Mouse (Mus musculus) lung, postnatal 14 days (tissue): ENCODE data around the gene Kif26a.

Experiments used
- DNase-seq: peaks from one replicate; pipeline ENCODE4 v3.0.0; 2021

Kif26a gene

DNA sequence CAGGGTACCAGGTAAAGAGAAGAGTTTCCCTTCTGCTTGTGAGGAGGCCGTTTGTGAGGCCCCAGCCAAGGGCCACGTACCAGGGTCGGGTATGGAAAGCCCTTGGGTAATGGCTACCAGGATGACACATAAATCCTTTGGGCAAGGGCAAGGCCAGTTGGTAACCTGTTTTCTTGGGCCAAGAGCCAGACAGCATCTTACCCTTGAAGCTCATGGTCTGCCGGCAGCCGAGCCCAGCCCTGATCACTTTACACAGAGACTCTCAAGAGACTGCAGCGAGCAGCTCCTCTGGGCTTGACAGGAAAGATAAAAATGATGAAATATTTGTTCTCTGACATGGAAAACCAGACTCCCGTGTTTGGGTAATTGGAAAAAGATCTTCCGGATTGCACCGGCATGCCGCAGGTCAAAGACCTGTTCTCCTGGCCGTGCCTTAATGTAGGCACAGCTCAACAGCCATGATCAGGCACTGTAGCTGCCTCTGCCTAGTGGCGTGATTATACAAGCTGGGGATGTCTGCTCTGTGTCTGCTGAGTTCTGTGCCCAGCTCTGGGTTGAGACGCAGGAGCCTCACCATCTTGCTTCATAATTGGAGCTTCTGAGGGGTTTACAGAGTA is 77.8 kb downstream of the Kif26a start:
- no peak for DNase-seq

DNA sequence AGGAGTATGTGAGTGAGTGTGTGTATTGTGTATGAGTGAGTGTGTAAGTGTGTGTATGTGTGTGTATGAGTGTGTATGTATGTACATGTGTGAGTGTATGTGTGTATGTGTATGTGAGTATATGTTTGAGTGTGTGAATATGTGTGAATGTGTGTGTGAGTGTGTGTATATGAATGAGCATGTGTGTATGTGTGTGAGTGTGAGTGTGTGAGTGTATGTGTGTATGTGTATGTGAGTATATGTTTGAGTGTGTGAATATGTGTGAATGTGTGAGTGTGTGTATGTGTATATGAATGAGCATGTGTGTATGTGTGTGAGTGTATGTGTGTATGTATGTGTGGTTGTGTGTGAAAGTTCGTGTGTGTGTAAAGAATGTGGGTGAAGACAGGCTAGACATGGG is 80.2 kb downstream of the Kif26a start:
- DNase-seq, result no peak

DNA sequence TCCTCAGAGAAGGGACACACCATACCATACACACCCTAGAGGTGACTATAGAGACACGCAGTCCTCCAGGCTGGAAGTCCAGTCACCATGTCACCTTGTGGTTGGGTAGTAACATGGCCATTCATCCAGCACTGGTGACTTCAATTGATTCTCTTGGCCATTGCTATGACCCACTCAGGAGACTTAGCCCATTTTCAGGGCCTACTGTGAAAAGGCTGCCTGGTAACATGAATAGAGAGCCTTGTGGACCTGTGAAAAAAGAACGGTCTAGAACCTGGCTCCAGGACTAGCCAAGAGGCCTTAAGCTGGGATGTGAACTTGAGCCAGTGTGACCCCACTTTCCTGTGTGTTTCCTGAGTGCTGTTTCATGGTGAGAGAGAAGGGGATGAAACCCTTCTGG is 80.6 kb downstream of the Kif26a start:
- DNase-seq, result no peak

DNA sequence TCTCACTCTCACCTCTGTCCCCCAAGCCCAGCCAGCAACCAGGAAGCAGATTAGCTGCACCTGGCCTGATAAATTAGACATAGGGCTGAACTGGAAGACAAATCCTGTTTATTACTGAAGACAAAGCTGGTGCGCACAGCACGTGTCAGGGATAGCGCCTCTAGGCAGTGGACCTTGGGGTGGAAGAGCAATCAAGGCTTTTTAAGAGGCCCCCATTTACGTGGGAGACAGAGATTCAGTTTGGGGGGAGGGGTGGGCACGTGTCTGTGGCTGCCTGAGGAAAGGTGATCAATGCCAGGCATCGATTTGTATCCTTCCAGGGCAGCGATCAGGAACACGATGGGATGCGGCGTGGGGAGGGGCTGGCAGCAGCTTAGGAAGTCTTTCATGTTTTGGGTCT is 83.1 kb downstream of the Kif26a start:
- no peak for DNase-seq

DNA sequence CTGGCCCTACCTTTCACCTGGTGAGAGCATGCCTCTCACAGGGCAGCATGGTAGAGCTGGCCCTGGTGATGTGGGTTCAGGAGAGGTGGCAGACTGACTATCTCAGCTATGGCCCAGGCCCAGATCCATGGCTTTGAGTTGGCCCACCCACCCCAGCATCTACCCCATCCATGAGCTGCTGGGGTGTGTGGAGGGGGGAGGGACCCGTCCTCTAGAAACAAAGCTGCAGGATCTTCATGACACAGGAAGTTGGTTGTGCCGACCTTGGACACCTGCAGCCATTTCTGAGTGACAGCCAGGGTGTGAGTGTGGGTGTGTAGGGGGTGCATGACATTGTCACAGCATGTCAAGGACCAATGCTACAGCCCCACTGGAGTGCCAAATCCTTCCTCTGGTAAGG is 84.2 kb downstream of the Kif26a start:
- DNase-seq, result no peak
